ENCODE assay signal across 16 mouse cellular contexts in genomic region chr1:167553959-167554526, GRCm38 (mm10).
"Had no signal": no experiment of that assay in that cellular context is flagged by ENCODE, and none has a peak within 500 bp of the region (broad histone marks: within the 10 kb centered on the region; RNA-seq: fewer than 3 reads in every experiment).

No protein-coding gene starts in this region.

- H3K36me3 ChIP-seq: intestine, embryonic 15.5 days; limb, embryonic 15.5 days; liver, embryonic 12.5 days; neural tube, embryonic 15.5 days; stomach, embryonic 15.5 days had no signal

- DNase-seq: kidney, adult 18-20 months; kidney, postnatal 25 days; lung, embryonic 14.5 days; lung, postnatal 4 days; right cerebral cortex, adult 18-20 months; right cerebral cortex, postnatal 4 days; spleen, adult 18-20 months; thymus, adult 2 months; thymus, postnatal 25 days had no signal

- H3K27me3 ChIP-seq: intestine, embryonic 15.5 days; limb, embryonic 15.5 days; liver, embryonic 12.5 days; neural tube, embryonic 15.5 days; stomach, embryonic 15.5 days had no signal

- H3K4me3 ChIP-seq: intestine, embryonic 15.5 days; left cerebral cortex, adult 2 months; limb, embryonic 15.5 days; liver, embryonic 12.5 days; myocyte; neural tube, embryonic 15.5 days; stomach, embryonic 15.5 days had no signal

- H3K4me2 ChIP-seq: intestine, embryonic 15.5 days; limb, embryonic 15.5 days; liver, embryonic 12.5 days; lung, embryonic 14.5 days; neural tube, embryonic 15.5 days; stomach, embryonic 15.5 days had no signal

- ATAC-seq: intestine, embryonic 15.5 days; liver, embryonic 12.5 days had no signal

- H3K9ac ChIP-seq: intestine, embryonic 15.5 days; limb, embryonic 15.5 days; liver, embryonic 12.5 days; lung, embryonic 14.5 days; neural tube, embryonic 15.5 days; stomach, embryonic 15.5 days had no signal

- H3K9me3 ChIP-seq: intestine, embryonic 15.5 days; limb, embryonic 15.5 days; liver, embryonic 12.5 days; neural tube, embryonic 15.5 days; stomach, embryonic 15.5 days had no signal

- H3K27ac ChIP-seq: intestine, embryonic 15.5 days; left cerebral cortex, adult 2 months; liver, embryonic 12.5 days; neural tube, embryonic 15.5 days; stomach, embryonic 15.5 days had no signal
